Mouse (Mus musculus): ENCODE results near the gene Nop56. TPM values are rescaled to one million over a fixed set of nuclear protein-coding genes. Genes with fewer than 3 reads are reported as not detected.

Nop56 gene
- total and polyA plus RNA-seq, 2 experiments from 2014 or later, result 104 to 302 TPM

- Histone ChIP-seq H3K4me2 (ENCODE audit: low read depth, low read length, poor library complexity, severe bottlenecking) (no peak overlapping the region), H3K4me1 (ENCODE audit: insufficient read depth, low read length) (peaks cover 4% of the 10 kb centered on the region; the same call in 1 of the 2 replicates), H3K9ac (replicated peaks; ENCODE audit: low read length, poor library complexity, severe bottlenecking) (no peak overlapping the region), H3K4me3 (ENCODE audit: low read depth, low read length) (no peak overlapping the region), H3K9me3 (ENCODE audit: low read length) (no peaks in the 10 kb centered on the region), H3K27ac (ENCODE audit: low read depth, low read length) (no peak overlapping the region), H3K27me3 (ENCODE audit: insufficient read depth, low read length) (no peaks in the 10 kb centered on the region), H3K36me3 (ENCODE audit: insufficient read depth, low read length) (peaks cover 3% of the 10 kb centered on the region; the same call in 1 of the 2 replicates)
- 37% methylated on average over 3 of the region's 3 CpGs for WGBS
- no peak; the same call in 1 of the 2 replicates for TF ChIP-seq CTCF (IDR thresholded peaks at IDR 0.05)
- ATAC-seq (ENCODE audit: low FRiP score) (no peak), DNase-seq (ENCODE audit: low spot score) (no peak)
Observed at GRCm38 (mm10) chr2:130293009-130293408, 18.8 kb downstream of the Nop56 start.

- DNase-seq (ENCODE audit: low spot score) (peak; percentile 31), ATAC-seq (ENCODE audit: low FRiP score) (no peak)
- no peak overlapping the region for H3K4me3 ChIP-seq (ENCODE audit: low read depth, low read length)
- no peak overlapping the region for H3K27ac ChIP-seq (ENCODE audit: low read depth, low read length)
- H3K27me3 ChIP-seq (ENCODE audit: insufficient read depth, low read length), result no peaks in the 10 kb centered on the region
- H3K36me3 ChIP-seq (ENCODE audit: insufficient read depth, low read length), result peaks cover 8% of the 10 kb centered on the region
- no peak overlapping the region for H3K9ac ChIP-seq (replicated peaks; ENCODE audit: low read length, poor library complexity, severe bottlenecking)
- peaks cover 4% of the 10 kb centered on the region; the same call in 1 of the 2 replicates for H3K4me1 ChIP-seq (ENCODE audit: insufficient read depth, low read length)
- no peaks in the 10 kb centered on the region for H3K9me3 ChIP-seq (ENCODE audit: low read length)
- 5% methylated on average over 4 of the region's 4 CpGs for WGBS
- no peak overlapping the region for H3K4me2 ChIP-seq (ENCODE audit: low read depth, low read length, poor library complexity, severe bottlenecking)
- TF ChIP-seq CTCF (IDR thresholded peaks at IDR 0.05), result no peak
Observed at GRCm38 (mm10) chr2:130293486-130293885, 19.3 kb downstream of the Nop56 start.

- Histone ChIP-seq H3K4me2 (ENCODE audit: low read depth, low read length, poor library complexity, severe bottlenecking) (peak overlapping the region; percentile 78), H3K27me3 (ENCODE audit: insufficient read depth, low read length) (no peaks in the 10 kb centered on the region), H3K36me3 (ENCODE audit: insufficient read depth, low read length) (peaks cover 8% of the 10 kb centered on the region), H3K9me3 (ENCODE audit: low read length) (no peaks in the 10 kb centered on the region), H3K9ac (replicated peaks; ENCODE audit: low read length, poor library complexity, severe bottlenecking) (peak overlapping the region; percentile 91), H3K27ac (ENCODE audit: low read depth, low read length) (peak overlapping the region; percentile 69), H3K4me1 (ENCODE audit: insufficient read depth, low read length) (peaks cover 4% of the 10 kb centered on the region; the same call in 1 of the 2 replicates), H3K4me3 (ENCODE audit: low read depth, low read length) (peak overlapping the region; percentile 77)
- no peak for ATAC-seq (ENCODE audit: low FRiP score)
- TF ChIP-seq CTCF (IDR thresholded peaks at IDR 0.05), result no peak
- no peak for DNase-seq (ENCODE audit: low spot score)
- WGBS, result 9% methylated on average over 20 of the region's 20 CpGs
Observed at GRCm38 (mm10) chr2:130294218-130294935, 20.1 kb downstream of the Nop56 start.

DNA sequence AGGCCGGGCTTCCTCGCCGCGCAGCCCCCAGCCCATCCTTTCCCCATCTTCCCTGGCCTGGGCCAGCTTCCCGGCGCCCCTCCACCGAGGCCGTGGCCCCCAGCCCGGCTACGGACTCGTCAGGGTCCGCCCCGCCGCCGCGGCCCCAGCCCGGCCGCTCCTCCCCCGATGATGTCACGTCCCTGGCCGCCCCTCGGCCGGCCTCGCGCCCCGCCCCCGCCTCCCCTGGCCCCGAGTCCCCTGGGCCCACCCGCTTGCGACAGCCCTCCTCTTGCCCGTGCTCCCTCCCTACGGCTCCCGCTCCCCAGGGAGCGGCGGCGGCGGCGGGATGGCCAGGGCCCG is 20.7 kb downstream of the Nop56 start, which contains the start of gene Ebf4:
Gene Ebf4, plus strand, starts transcription at position 234 of the 342 bp plus-strand sequence.
- Histone ChIP-seq H3K4me3 (ENCODE audit: low read depth, low read length) (peak within 1 kb of the TSS; percentile 77), H3K9ac (replicated peaks; ENCODE audit: low read length, poor library complexity, severe bottlenecking) (peak within 1 kb of the TSS; percentile 91), H3K36me3 (ENCODE audit: insufficient read depth, low read length) (peaks cover 8% of the 10 kb centered on the region), H3K27me3 (ENCODE audit: insufficient read depth, low read length) (no peaks in the 10 kb centered on the region), H3K9me3 (ENCODE audit: low read length) (no peaks in the 10 kb centered on the region), H3K4me1 (ENCODE audit: insufficient read depth, low read length) (peaks cover 4% of the 10 kb centered on the region; the same call in 1 of the 2 replicates), H3K4me2 (ENCODE audit: low read depth, low read length, poor library complexity, severe bottlenecking) (peak within 1 kb of the TSS; percentile 78), H3K27ac (ENCODE audit: low read depth, low read length) (peak within 1 kb of the TSS; percentile 69)
- peak; percentile 74 for ATAC-seq (ENCODE audit: low FRiP score)
- 2% methylated on average over 12 of the region's 39 CpGs for WGBS
- peak; percentile 67 for DNase-seq (ENCODE audit: low spot score)
- no peak for TF ChIP-seq CTCF (IDR thresholded peaks at IDR 0.05)

DNA sequence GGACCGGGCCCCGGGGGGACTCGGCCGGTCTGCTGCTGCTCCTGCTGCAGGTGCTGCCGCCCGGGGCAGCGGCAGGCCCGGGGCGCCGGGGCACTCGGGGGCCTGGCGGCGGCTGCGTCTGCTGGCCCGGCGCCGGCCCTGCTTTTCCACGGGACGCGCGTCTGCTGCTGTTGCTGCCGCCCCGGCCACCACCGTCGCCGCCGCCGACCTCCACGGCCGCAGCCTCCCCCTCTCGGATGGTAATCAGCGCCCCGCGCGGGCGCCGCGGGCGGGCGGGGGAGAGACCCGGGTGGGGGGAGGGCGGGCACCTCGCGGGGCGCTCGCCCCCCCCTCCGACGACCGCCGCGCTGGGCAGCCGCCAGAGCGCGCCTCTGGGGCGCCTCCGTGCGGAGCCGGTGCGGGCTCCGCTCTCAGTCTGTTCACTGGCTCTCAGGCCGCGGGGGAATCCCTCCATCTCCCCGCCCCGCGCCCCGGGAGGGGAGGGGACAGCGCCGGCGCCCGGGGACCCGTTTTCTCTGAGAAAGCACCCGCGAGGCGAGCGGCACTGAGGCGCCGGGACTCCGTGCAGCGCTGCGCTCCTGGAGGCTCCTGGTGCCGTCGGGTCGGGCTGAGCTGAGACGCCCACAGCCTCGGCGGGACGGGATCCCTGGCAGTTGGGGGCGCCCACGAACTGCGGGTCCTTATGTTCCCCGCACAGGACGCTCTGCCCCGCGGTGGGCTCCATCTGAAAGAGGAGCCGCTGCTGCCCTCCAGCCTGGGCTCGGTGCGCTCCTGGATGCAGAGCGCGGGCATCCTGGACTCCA is 21.3 kb downstream of the Nop56 start:
- Histone ChIP-seq H3K4me2 (ENCODE audit: low read depth, low read length, poor library complexity, severe bottlenecking) (peak overlapping the region; percentile 78), H3K9ac (replicated peaks; ENCODE audit: low read length, poor library complexity, severe bottlenecking) (peak overlapping the region; percentile 91), H3K9me3 (ENCODE audit: low read length) (no peaks in the 10 kb centered on the region), H3K4me3 (ENCODE audit: low read depth, low read length) (peak overlapping the region; percentile 77), H3K27me3 (ENCODE audit: insufficient read depth, low read length) (no peaks in the 10 kb centered on the region), H3K36me3 (ENCODE audit: insufficient read depth, low read length) (peaks cover 8% of the 10 kb centered on the region), H3K4me1 (ENCODE audit: insufficient read depth, low read length) (peaks cover 4% of the 10 kb centered on the region; the same call in 1 of the 2 replicates), H3K27ac (ENCODE audit: low read depth, low read length) (peak overlapping the region; percentile 69; the same call in 1 of the 2 replicates)
- ATAC-seq (ENCODE audit: low FRiP score) (peak; percentile 71), DNase-seq (ENCODE audit: low spot score) (peak; percentile 65)
- WGBS, result under 1% methylated on average over 46 of the region's 99 CpGs
- TF ChIP-seq CTCF (IDR thresholded peaks at IDR 0.05), result peak; percentile 20; the same call in 1 of the 2 replicates

Data from midbrain, postnatal 0 days (tissue).